Mouse (Mus musculus): ENCODE results near the gene Irak1bp1. TPM values are rescaled to one million over a fixed set of nuclear protein-coding genes. Genes with fewer than 3 reads are reported as not detected.

Gene Irak1bp1
- 17.4 and 19.9 TPM in 2 replicates for polyA plus RNA-seq (2012; rRNA removed)

- H3K4me1 ChIP-seq (ENCODE audit: control insufficient read depth, insufficient read depth, low read length): no peaks in the 10 kb centered on the region
- TF ChIP-seq CTCF (IDR thresholded peaks at IDR 0.05; ENCODE audit: borderline replicate concordance, insufficient read depth, low read depth, low read length): no peak
- TF ChIP-seq POLR2A (IDR thresholded peaks at IDR 0.05; ENCODE audit: borderline replicate concordance, insufficient read depth, low read length): no peak
- 7% methylated on average over 20 of the region's 20 CpGs for WGBS
- peak within 1 kb of the TSS; percentile 56 for H3K27ac ChIP-seq (ENCODE audit: insufficient read depth, low read length)
- peak in 1 of 2 experiments; percentile 18 for DNase-seq
- no peaks in the 10 kb centered on the region for H3K27me3 ChIP-seq (ENCODE audit: control insufficient read depth, insufficient read depth, low read length)
- peak within 1 kb of the TSS; percentile 93 for H3K4me3 ChIP-seq (replicated peaks; ENCODE audit: insufficient read depth, low read depth, low read length)
These were observed at the start of gene Irak1bp1 for GRCm38 (mm10) chr9:82829007-82829689. TSS of gene Irak1bp1 (plus strand) at chr9:82829540.

DNA sequence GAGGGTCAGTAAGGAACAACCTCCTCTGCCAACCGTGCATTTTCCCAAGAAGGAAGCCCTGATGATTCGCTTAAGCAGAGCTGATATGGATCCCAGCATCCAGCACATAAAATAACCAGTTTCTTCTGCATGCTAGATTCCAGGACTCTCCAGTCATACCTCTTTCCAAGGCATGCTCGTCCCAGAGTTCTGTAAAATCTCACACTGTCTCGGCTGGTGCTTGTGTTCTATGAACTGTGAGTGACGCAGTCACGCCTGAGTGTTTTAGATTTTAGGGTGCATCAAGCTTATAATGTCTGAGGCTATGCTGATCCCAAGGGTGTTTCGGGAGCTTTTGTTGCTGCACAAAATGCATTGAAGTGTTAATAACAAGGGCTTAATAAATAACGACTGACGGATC is 41.0 kb upstream of the Irak1bp1 start:
- Histone ChIP-seq H3K4me3 (replicated peaks; ENCODE audit: insufficient read depth, low read depth, low read length) (no peak overlapping the region), H3K4me1 (ENCODE audit: control insufficient read depth, insufficient read depth, low read length) (no peaks in the 10 kb centered on the region), H3K27ac (ENCODE audit: insufficient read depth, low read length) (no peak overlapping the region), H3K27me3 (ENCODE audit: control insufficient read depth, insufficient read depth, low read length) (no peaks in the 10 kb centered on the region)
- 10% methylated on average over 9 of the region's 9 CpGs for WGBS
- DNase-seq: no peak
- TF ChIP-seq CTCF (IDR thresholded peaks at IDR 0.05; ENCODE audit: borderline replicate concordance, insufficient read depth, low read depth, low read length) (no peak), POLR2A (IDR thresholded peaks at IDR 0.05; ENCODE audit: borderline replicate concordance, insufficient read depth, low read length) (no peak)

- H3K4me3 ChIP-seq (replicated peaks; ENCODE audit: insufficient read depth, low read depth, low read length): no peak overlapping the region
- no peak overlapping the region for H3K27ac ChIP-seq (ENCODE audit: insufficient read depth, low read length)
- H3K27me3 ChIP-seq (ENCODE audit: control insufficient read depth, insufficient read depth, low read length): no peaks in the 10 kb centered on the region
- 38% methylated on average over 8 of the region's 8 CpGs for WGBS
- no peaks in the 10 kb centered on the region for H3K4me1 ChIP-seq (ENCODE audit: control insufficient read depth, insufficient read depth, low read length)
- TF ChIP-seq CTCF (IDR thresholded peaks at IDR 0.05; ENCODE audit: borderline replicate concordance, insufficient read depth, low read depth, low read length): no peak
- no peak for TF ChIP-seq POLR2A (IDR thresholded peaks at IDR 0.05; ENCODE audit: borderline replicate concordance, insufficient read depth, low read length)
- DNase-seq: no peak
These were observed 29.0 kb upstream of the Irak1bp1 start for GRCm38 (mm10) chr9:82800360-82800759.

DNA sequence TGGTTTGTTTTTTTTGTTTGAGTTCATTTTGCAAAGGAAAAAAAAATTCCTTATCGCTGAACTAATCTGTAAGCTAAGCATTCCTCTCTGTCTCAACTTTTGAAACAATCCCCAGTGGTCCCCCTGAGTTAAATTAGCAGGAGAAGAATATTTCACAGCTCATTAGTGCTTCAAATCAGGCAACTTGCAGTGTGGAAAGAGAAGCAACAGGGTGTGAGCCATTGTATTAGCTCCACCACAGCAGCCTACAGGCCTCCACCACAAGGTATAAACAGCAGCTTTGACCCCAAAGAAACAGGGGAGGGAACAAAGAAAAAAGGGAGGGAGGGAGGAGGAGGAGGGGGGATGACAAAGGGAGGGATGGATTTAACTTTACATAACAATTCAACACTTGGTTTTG is 22.2 kb upstream of the Irak1bp1 start:
- TF ChIP-seq CTCF (IDR thresholded peaks at IDR 0.05; ENCODE audit: borderline replicate concordance, insufficient read depth, low read depth, low read length) (no peak), POLR2A (IDR thresholded peaks at IDR 0.05; ENCODE audit: borderline replicate concordance, insufficient read depth, low read length) (no peak)
- WGBS: 24% methylated on average over 1 of the region's 1 CpGs
- no peak overlapping the region for H3K4me3 ChIP-seq (replicated peaks; ENCODE audit: insufficient read depth, low read depth, low read length)

GRCm38 (mm10) chr9:82807635-82808034 is 21.7 kb upstream of the Irak1bp1 start:
- Histone ChIP-seq H3K27ac (ENCODE audit: insufficient read depth, low read length) (no peak overlapping the region), H3K4me3 (replicated peaks; ENCODE audit: insufficient read depth, low read depth, low read length) (no peak overlapping the region), H3K4me1 (ENCODE audit: control insufficient read depth, insufficient read depth, low read length) (no peaks in the 10 kb centered on the region), H3K27me3 (ENCODE audit: control insufficient read depth, insufficient read depth, low read length) (no peaks in the 10 kb centered on the region)
- WGBS: 48% methylated on average over 5 of the region's 5 CpGs
- DNase-seq: no peak
- TF ChIP-seq POLR2A (IDR thresholded peaks at IDR 0.05; ENCODE audit: borderline replicate concordance, insufficient read depth, low read length) (no peak), CTCF (IDR thresholded peaks at IDR 0.05; ENCODE audit: borderline replicate concordance, insufficient read depth, low read depth, low read length) (no peak)

More for the DNA sequence above, 22.2 kb upstream of the Irak1bp1 start:
- no peak for DNase-seq
- Histone ChIP-seq H3K27ac (ENCODE audit: insufficient read depth, low read length) (no peak overlapping the region), H3K27me3 (ENCODE audit: control insufficient read depth, insufficient read depth, low read length) (no peaks in the 10 kb centered on the region), H3K4me1 (ENCODE audit: control insufficient read depth, insufficient read depth, low read length) (no peaks in the 10 kb centered on the region)

GRCm38 (mm10) chr9:82812172-82812963 is 17.0 kb upstream of the Irak1bp1 start:
- Histone ChIP-seq H3K4me3 (replicated peaks; ENCODE audit: insufficient read depth, low read depth, low read length) (no peak overlapping the region), H3K27ac (ENCODE audit: insufficient read depth, low read length) (no peak overlapping the region), H3K4me1 (ENCODE audit: control insufficient read depth, insufficient read depth, low read length) (no peaks in the 10 kb centered on the region), H3K27me3 (ENCODE audit: control insufficient read depth, insufficient read depth, low read length) (no peaks in the 10 kb centered on the region)
- 56% methylated on average over 12 of the region's 12 CpGs for WGBS
- no peak for DNase-seq
- TF ChIP-seq POLR2A (IDR thresholded peaks at IDR 0.05; ENCODE audit: borderline replicate concordance, insufficient read depth, low read length) (no peak), CTCF (IDR thresholded peaks at IDR 0.05; ENCODE audit: borderline replicate concordance, insufficient read depth, low read depth, low read length) (no peak)

DNA sequence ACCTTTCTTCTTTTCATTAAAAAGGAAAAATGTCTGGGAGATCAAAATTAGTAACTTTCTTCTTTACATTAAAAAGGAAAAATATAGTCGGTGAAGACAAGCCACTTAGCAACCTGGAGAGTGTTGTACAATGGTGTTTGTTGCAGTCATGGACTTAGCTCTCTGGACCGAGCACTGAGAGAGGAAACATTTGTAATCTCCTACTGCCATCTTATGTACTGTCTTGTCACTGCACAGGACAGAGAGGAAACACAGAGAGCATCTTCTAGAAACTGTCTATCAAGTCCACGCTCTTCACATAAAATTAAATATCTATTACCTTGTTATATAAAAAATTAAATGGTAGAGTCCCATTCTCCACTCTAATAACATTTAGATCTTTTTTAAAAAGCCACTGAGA is 14.8 kb upstream of the Irak1bp1 start:
- Histone ChIP-seq H3K27ac (ENCODE audit: insufficient read depth, low read length) (no peak overlapping the region), H3K4me1 (ENCODE audit: control insufficient read depth, insufficient read depth, low read length) (no peaks in the 10 kb centered on the region), H3K27me3 (ENCODE audit: control insufficient read depth, insufficient read depth, low read length) (no peaks in the 10 kb centered on the region), H3K4me3 (replicated peaks; ENCODE audit: insufficient read depth, low read depth, low read length) (no peak overlapping the region)
- DNase-seq: peak in 1 of 2 experiments; percentile 11
- WGBS: 44% methylated on average over 3 of the region's 3 CpGs
- TF ChIP-seq POLR2A (IDR thresholded peaks at IDR 0.05; ENCODE audit: borderline replicate concordance, insufficient read depth, low read length) (no peak), CTCF (IDR thresholded peaks at IDR 0.05; ENCODE audit: borderline replicate concordance, insufficient read depth, low read depth, low read length) (peak; percentile 40; the same call in 1 of the 2 replicates)

Measured in cerebellum, adult 2 months (tissue).